Mouse (Mus musculus): ENCODE measurements at regions not wholly inside any gene's neighbourhood (a gene's known extent, or its start where the extent isn't known, plus 50 kb on each side); places are given as distances from the start of the nearest gene placed in this dataset.

- no peaks in the 10 kb centered on the region for H3K36me3 ChIP-seq (ENCODE audit: control insufficient read depth, insufficient read depth, low read length)
- H3K4me1 ChIP-seq (ENCODE audit: control insufficient read depth, insufficient read depth, insufficient read length) = peaks cover 2% of the 10 kb centered on the region; the same call in 1 of the 2 replicates
- H3K27ac ChIP-seq (ENCODE audit: insufficient read depth, low read length) = no peak overlapping the region
- H3K27me3 ChIP-seq (ENCODE audit: control insufficient read depth, insufficient read depth, low read length) = no peaks in the 10 kb centered on the region
- TF ChIP-seq CTCF (IDR thresholded peaks at IDR 0.05; ENCODE audit: extremely low read depth, insufficient read depth, insufficient read length, insufficient replicate concordance) (no peak), POLR2A (IDR thresholded peaks at IDR 0.05; ENCODE audit: low read depth, low read length) (no peak)
- WGBS = 15% methylated on average over 1 of the region's 1 CpGs
- DNase-seq (ENCODE audit: low read depth in 1 of 2, low spot score in 2 of 2) = no peak
- H3K4me3 ChIP-seq (ENCODE audit: extremely low read depth, insufficient read depth, insufficient read length) = no peak overlapping the region
These were observed 269.2 kb upstream of the Thbs1 start for GRCm38 (mm10) chr2:117842309-117842986.

DNA sequence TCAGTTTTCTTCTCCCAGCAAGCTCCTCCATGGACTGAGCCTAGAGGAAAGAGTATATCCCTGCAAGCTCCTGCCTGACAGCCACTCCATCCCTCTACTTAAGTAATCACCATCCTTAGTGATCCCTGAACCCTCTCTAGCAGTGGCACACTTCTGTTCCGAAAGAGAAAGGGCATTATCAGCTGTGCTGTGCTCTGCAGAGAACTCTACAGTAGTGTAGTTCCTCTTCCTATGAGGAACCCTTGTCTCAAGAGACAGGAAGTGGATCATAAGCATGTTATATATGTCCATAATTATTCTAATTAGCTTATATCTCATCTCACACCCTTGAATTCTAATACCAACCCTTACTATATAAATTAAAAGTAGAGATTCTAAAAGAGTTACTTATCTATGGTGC lies 259.2 kb upstream of the Thbs1 start:
- no peaks in the 10 kb centered on the region for H3K27me3 ChIP-seq (ENCODE audit: control insufficient read depth, insufficient read depth, low read length)
- no peaks in the 10 kb centered on the region for H3K36me3 ChIP-seq (ENCODE audit: control insufficient read depth, insufficient read depth, low read length)
- peaks cover 5% of the 10 kb centered on the region; the same call in 1 of the 2 replicates for H3K4me1 ChIP-seq (ENCODE audit: control insufficient read depth, insufficient read depth, insufficient read length)
- WGBS = 9% methylated on average over 1 of the region's 1 CpGs
- TF ChIP-seq CTCF (IDR thresholded peaks at IDR 0.05; ENCODE audit: extremely low read depth, insufficient read depth, insufficient read length, insufficient replicate concordance) = no peak
- TF ChIP-seq POLR2A (IDR thresholded peaks at IDR 0.05; ENCODE audit: low read depth, low read length) = no peak
- DNase-seq (ENCODE audit: low read depth in 1 of 2, low spot score in 2 of 2) = no peak
- H3K4me3 ChIP-seq (ENCODE audit: extremely low read depth, insufficient read depth, insufficient read length) = no peak overlapping the region
- no peak overlapping the region for H3K27ac ChIP-seq (ENCODE audit: insufficient read depth, low read length)

DNA sequence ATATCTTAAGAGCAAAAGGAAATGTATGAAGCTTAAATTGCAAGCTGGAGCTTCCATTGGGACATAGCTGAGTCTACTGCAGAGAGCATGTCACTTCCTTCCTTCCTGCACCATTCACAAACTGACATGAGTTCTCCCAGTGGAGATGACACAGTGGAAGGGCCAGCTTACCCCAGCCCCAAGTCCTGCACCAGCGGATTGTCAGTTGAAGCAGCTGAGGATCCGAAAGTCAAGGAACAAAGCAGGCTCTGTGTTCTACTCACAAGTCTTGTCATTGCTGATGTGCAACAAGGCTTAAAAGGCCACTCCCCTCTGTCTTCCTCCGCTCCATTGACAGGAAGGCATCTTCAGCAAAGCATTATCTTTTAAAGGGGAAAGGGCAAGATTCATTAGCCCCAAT lies 249.4 kb upstream of the Thbs1 start:
- H3K4me1 ChIP-seq (ENCODE audit: control insufficient read depth, insufficient read depth, insufficient read length) = peaks cover 3% of the 10 kb centered on the region; the same call in 1 of the 2 replicates
- H3K27me3 ChIP-seq (ENCODE audit: control insufficient read depth, insufficient read depth, low read length) = no peaks in the 10 kb centered on the region
- no peak overlapping the region for H3K27ac ChIP-seq (ENCODE audit: insufficient read depth, low read length)
- TF ChIP-seq CTCF (IDR thresholded peaks at IDR 0.05; ENCODE audit: extremely low read depth, insufficient read depth, insufficient read length, insufficient replicate concordance) (no peak), POLR2A (IDR thresholded peaks at IDR 0.05; ENCODE audit: low read depth, low read length) (no peak)
- no peak overlapping the region for H3K4me3 ChIP-seq (ENCODE audit: extremely low read depth, insufficient read depth, insufficient read length)
- DNase-seq (ENCODE audit: low read depth in 1 of 2, low spot score in 2 of 2) = no peak
- no peaks in the 10 kb centered on the region for H3K36me3 ChIP-seq (ENCODE audit: control insufficient read depth, insufficient read depth, low read length)
- 34% methylated on average over 3 of the region's 3 CpGs for WGBS

- no peak for DNase-seq (ENCODE audit: low read depth in 1 of 2, low spot score in 2 of 2)
- Histone ChIP-seq H3K4me1 (ENCODE audit: control insufficient read depth, insufficient read depth, insufficient read length) (peaks cover 3% of the 10 kb centered on the region; the same call in 1 of the 2 replicates), H3K36me3 (ENCODE audit: control insufficient read depth, insufficient read depth, low read length) (no peaks in the 10 kb centered on the region), H3K27me3 (ENCODE audit: control insufficient read depth, insufficient read depth, low read length) (no peaks in the 10 kb centered on the region), H3K27ac (ENCODE audit: insufficient read depth, low read length) (no peak overlapping the region), H3K4me3 (ENCODE audit: extremely low read depth, insufficient read depth, insufficient read length) (no peak overlapping the region)
- no peak for TF ChIP-seq CTCF (IDR thresholded peaks at IDR 0.05; ENCODE audit: extremely low read depth, insufficient read depth, insufficient read length, insufficient replicate concordance)
- TF ChIP-seq POLR2A (IDR thresholded peaks at IDR 0.05; ENCODE audit: low read depth, low read length) = no peak
- WGBS = 89% methylated on average over 1 of the region's 1 CpGs
These were observed 246.6 kb upstream of the Thbs1 start for GRCm38 (mm10) chr2:117865119-117865518.

- 78% methylated on average over 4 of the region's 4 CpGs for WGBS
- DNase-seq (ENCODE audit: low read depth in 1 of 2, low spot score in 2 of 2) = no peak
These were observed 244.7 kb upstream of the Thbs1 start for GRCm38 (mm10) chr2:117866946-117867345.

DNA sequence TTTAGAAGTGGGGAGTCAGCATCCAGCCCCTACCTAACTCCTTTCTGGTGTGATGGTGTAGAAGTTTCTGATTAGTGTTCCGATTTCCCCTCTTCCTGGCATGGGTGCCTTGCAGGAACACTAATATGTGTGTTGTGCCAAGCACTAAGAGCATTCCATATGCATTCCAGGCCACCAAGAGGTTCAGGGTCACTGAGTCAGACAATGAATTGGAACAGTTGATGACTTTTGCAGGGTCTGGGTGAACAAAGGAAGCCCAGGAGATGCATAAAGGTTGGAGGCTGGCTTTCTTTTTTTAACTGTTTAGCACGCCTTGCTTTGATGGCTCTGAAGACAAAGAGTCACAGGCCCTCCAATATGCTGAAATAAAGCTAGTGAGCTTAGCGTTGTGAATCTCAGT lies 244.3 kb upstream of the Thbs1 start:
- H3K27me3 ChIP-seq (ENCODE audit: control insufficient read depth, insufficient read depth, low read length) = no peaks in the 10 kb centered on the region
- no peak for TF ChIP-seq CTCF (IDR thresholded peaks at IDR 0.05; ENCODE audit: extremely low read depth, insufficient read depth, insufficient read length, insufficient replicate concordance)
- no peak for TF ChIP-seq POLR2A (IDR thresholded peaks at IDR 0.05; ENCODE audit: low read depth, low read length)
- H3K27ac ChIP-seq (ENCODE audit: insufficient read depth, low read length) = no peak overlapping the region
- no peaks in the 10 kb centered on the region for H3K36me3 ChIP-seq (ENCODE audit: control insufficient read depth, insufficient read depth, low read length)
- 84% methylated on average over 3 of the region's 3 CpGs for WGBS
- no peak overlapping the region for H3K4me3 ChIP-seq (ENCODE audit: extremely low read depth, insufficient read depth, insufficient read length)
- peaks cover under 1% of the 10 kb centered on the region; the same call in 1 of the 2 replicates for H3K4me1 ChIP-seq (ENCODE audit: control insufficient read depth, insufficient read depth, insufficient read length)
- DNase-seq (ENCODE audit: low read depth in 1 of 2, low spot score in 2 of 2) = no peak

More at GRCm38 (mm10) chr2:117866946-117867345, 244.7 kb upstream of the Thbs1 start:
- no peaks in the 10 kb centered on the region for H3K36me3 ChIP-seq (ENCODE audit: control insufficient read depth, insufficient read depth, low read length)
- no peak for TF ChIP-seq CTCF (IDR thresholded peaks at IDR 0.05; ENCODE audit: extremely low read depth, insufficient read depth, insufficient read length, insufficient replicate concordance)
- TF ChIP-seq POLR2A (IDR thresholded peaks at IDR 0.05; ENCODE audit: low read depth, low read length) = no peak
- H3K4me3 ChIP-seq (ENCODE audit: extremely low read depth, insufficient read depth, insufficient read length) = no peak overlapping the region
- peaks cover 3% of the 10 kb centered on the region; the same call in 1 of the 2 replicates for H3K4me1 ChIP-seq (ENCODE audit: control insufficient read depth, insufficient read depth, insufficient read length)
- H3K27me3 ChIP-seq (ENCODE audit: control insufficient read depth, insufficient read depth, low read length) = no peaks in the 10 kb centered on the region
- no peak overlapping the region for H3K27ac ChIP-seq (ENCODE audit: insufficient read depth, low read length)

- H3K4me1 ChIP-seq (ENCODE audit: control insufficient read depth, insufficient read depth, insufficient read length) = no peaks in the 10 kb centered on the region
- H3K27ac ChIP-seq (ENCODE audit: insufficient read depth, low read length) = no peak overlapping the region
- H3K4me3 ChIP-seq (ENCODE audit: extremely low read depth, insufficient read depth, insufficient read length) = no peak overlapping the region
- H3K36me3 ChIP-seq (ENCODE audit: control insufficient read depth, insufficient read depth, low read length) = no peaks in the 10 kb centered on the region
- 97% methylated on average over 1 of the region's 1 CpGs for WGBS
- no peaks in the 10 kb centered on the region for H3K27me3 ChIP-seq (ENCODE audit: control insufficient read depth, insufficient read depth, low read length)
- TF ChIP-seq POLR2A (IDR thresholded peaks at IDR 0.05; ENCODE audit: low read depth, low read length) (no peak), CTCF (IDR thresholded peaks at IDR 0.05; ENCODE audit: extremely low read depth, insufficient read depth, insufficient read length, insufficient replicate concordance) (no peak)
- no peak for DNase-seq (ENCODE audit: low read depth in 1 of 2, low spot score in 2 of 2)
These were observed 242.8 kb upstream of the Thbs1 start for GRCm38 (mm10) chr2:117868857-117869256.

Measured in spleen, adult 2 months (tissue).